Mouse (Mus musculus) myocyte (in vitro differentiated cells): ENCODE results near the gene Iqcf3. TPM values are rescaled to one million over a fixed set of nuclear protein-coding genes. Genes with fewer than 3 reads are reported as not detected.

Source experiments
- H3K27me3 ChIP-seq: one replicate; pipeline ENCODE4 v1.6.1; 2011; ENCODE audit not compliant: control insufficient read depth, insufficient read depth, insufficient read length
- H3K36me3 ChIP-seq: one replicate; pipeline ENCODE4 v1.6.1; 2011; ENCODE audit not compliant: control insufficient read depth, insufficient read depth
- H3K4me2 ChIP-seq: one replicate; pipeline ENCODE4 v1.6.1; 2011; ENCODE audit warnings: low read depth, control low read depth
- H3K4me3 ChIP-seq: one replicate; pipeline ENCODE4 v1.5.1; 2011; ENCODE audit warnings: mild to moderate bottlenecking, control low read depth, moderate library complexity
- H3K79me2 ChIP-seq: one replicate; pipeline ENCODE4 v1.6.1; 2011; ENCODE audit not compliant: control insufficient read depth, insufficient read depth
- H3ac ChIP-seq: one replicate; pipeline ENCODE4 v1.6.1; 2011; ENCODE audit not compliant: control insufficient read depth, insufficient read length
- CEBPB ChIP-seq: IDR thresholded peaks from 2 replicates; pipeline ENCODE4 v1.6.1; 2011; ENCODE audit warnings: mild to moderate bottlenecking, moderate library complexity; ENCODE audit not compliant: poor library complexity, insufficient read depth, severe bottlenecking
- E2F4 ChIP-seq: IDR thresholded peaks from one replicate; pipeline ENCODE4 v1.6.1; 2011; ENCODE audit warnings: mild to moderate bottlenecking, control low read depth, moderate library complexity; ENCODE audit not compliant: insufficient read depth
- MAX ChIP-seq: IDR thresholded peaks from one replicate; pipeline ENCODE4 v1.6.1; 2011; ENCODE audit warnings: low read depth, mild to moderate bottlenecking, control low read depth
- MYOD1 ChIP-seq, 3 experiments: IDR thresholded peaks; one replicate each; pipeline ENCODE4 v1.6.1; 2011; ENCODE audit warnings: control low read depth in 2 of 3, low read depth in 2 of 3, mild to moderate bottlenecking in 2 of 3, moderate library complexity in 1 of 3; ENCODE audit not compliant: insufficient read length in 2 of 3, control insufficient read depth in 1 of 3
- MYOG ChIP-seq, 3 experiments: IDR thresholded peaks; one replicate each; pipeline ENCODE4 v1.6.1; 2011; ENCODE audit warnings: control low read depth in 2 of 3, low read depth in 2 of 3, mild to moderate bottlenecking in 2 of 3; ENCODE audit not compliant: insufficient read length in 2 of 3, control insufficient read depth in 1 of 3, insufficient read depth in 1 of 3
- POLR2A ChIP-seq: IDR thresholded peaks from one replicate; pipeline ENCODE4 v1.6.1; 2011; ENCODE audit warnings: low read depth, mild to moderate bottlenecking, control low read depth, moderate library complexity; ENCODE audit not compliant: insufficient read length
- POLR2AphosphoS2 ChIP-seq: IDR thresholded peaks from one replicate; pipeline ENCODE4 v1.6.1; 2011; ENCODE audit warnings: low read depth, control low read depth; ENCODE audit not compliant: insufficient read length
- REST ChIP-seq: IDR thresholded peaks from one replicate; pipeline ENCODE4 v1.6.1; 2011; ENCODE audit warnings: mild to moderate bottlenecking, control low read depth, moderate library complexity; ENCODE audit not compliant: insufficient read depth, insufficient read length
- SRF ChIP-seq: IDR thresholded peaks from one replicate; pipeline ENCODE4 v1.6.1; 2011; ENCODE audit warnings: low read depth; ENCODE audit not compliant: control insufficient read depth, insufficient read length
- TCF12 ChIP-seq: IDR thresholded peaks from one replicate; pipeline ENCODE4 v1.6.1; 2011; ENCODE audit warnings: mild to moderate bottlenecking, control low read depth; ENCODE audit not compliant: poor library complexity, insufficient read depth, severe bottlenecking
- TCF3 ChIP-seq: IDR thresholded peaks from one replicate; pipeline ENCODE4 v1.6.1; 2011; ENCODE audit warnings: low read depth, control low read depth; ENCODE audit not compliant: insufficient read length
- USF1 ChIP-seq: IDR thresholded peaks from one replicate; pipeline ENCODE4 v1.6.1; 2011; ENCODE audit warnings: low read depth, mild to moderate bottlenecking, control low read depth, moderate library complexity
- polyA plus RNA-seq: library from polyadenylated mRNA; unstranded; fragments of >200 nt; fragmentation: generic; extraction: Trizol; gene quantifications from one replicate; pipeline ENCODE4 v1.2.1, GENCODE M21; 2012; ENCODE audit warnings: missing spikeins

Iqcf3 gene
- polyA plus RNA-seq, 1 experiment, result not detected

GRCm38 (mm10) chr9:106534296-106534695 lies 27.1 kb downstream of the Iqcf3 start:
- TF ChIP-seq POLR2A (no peak), MYOD1 (IDR thresholded peaks at IDR 0.05; ENCODE audit: control insufficient read depth in 1 of 3, insufficient read length in 2 of 3, low read depth in 2 of 3) (no peak), MAX (no peak), POLR2AphosphoS2 (no peak), E2F4 (no peak), TCF3 (no peak), MYOG (IDR thresholded peaks at IDR 0.05; ENCODE audit: control insufficient read depth in 1 of 3, insufficient read depth in 1 of 3, insufficient read length in 2 of 3, low read depth in 2 of 3) (no peak), CEBPB (no peak), TCF12 (no peak), USF1 (no peak), SRF (no peak), REST (no peak)
- Histone ChIP-seq H3K36me3 (no peaks in the 10 kb centered on the region), H3K27me3 (peaks cover 10% of the 10 kb centered on the region), H3K4me2 (no peak overlapping the region), H3K4me3 (no peak overlapping the region), H3K79me2 (no peaks in the 10 kb centered on the region), H3ac (no peak overlapping the region)

- TF ChIP-seq E2F4, result no peak
- no peak for TF ChIP-seq POLR2AphosphoS2
- no peak for TF ChIP-seq POLR2A
- TF ChIP-seq MYOD1 (IDR thresholded peaks at IDR 0.05; ENCODE audit: control insufficient read depth in 1 of 3, insufficient read length in 2 of 3, low read depth in 2 of 3), result no peak
- no peak for TF ChIP-seq TCF3
- no peak for TF ChIP-seq USF1
- no peak overlapping the region for H3K4me3 ChIP-seq
- no peak overlapping the region for H3K4me2 ChIP-seq
- H3K36me3 ChIP-seq, result no peaks in the 10 kb centered on the region
- no peak overlapping the region for H3ac ChIP-seq
- H3K79me2 ChIP-seq, result no peaks in the 10 kb centered on the region
- H3K27me3 ChIP-seq, result peaks cover 17% of the 10 kb centered on the region
These were observed 29.6 kb downstream of the Iqcf3 start for GRCm38 (mm10) chr9:106531833-106532232.

- peaks cover 33% of the 10 kb centered on the region for H3K27me3 ChIP-seq
- H3K36me3 ChIP-seq, result no peaks in the 10 kb centered on the region
- no peak overlapping the region for H3K4me2 ChIP-seq
- no peaks in the 10 kb centered on the region for H3K79me2 ChIP-seq
- H3ac ChIP-seq, result no peak overlapping the region
- no peak overlapping the region for H3K4me3 ChIP-seq
- no peak for TF ChIP-seq MYOD1 (IDR thresholded peaks at IDR 0.05; ENCODE audit: control insufficient read depth in 1 of 3, insufficient read length in 2 of 3, low read depth in 2 of 3)
- no peak for TF ChIP-seq TCF12
- no peak for TF ChIP-seq CEBPB
These were observed 41.5 kb downstream of the Iqcf3 start for GRCm38 (mm10) chr9:106519909-106520308.

- Histone ChIP-seq H3K4me3 (no peak overlapping the region), H3K27me3 (peaks cover 34% of the 10 kb centered on the region), H3ac (no peak overlapping the region), H3K36me3 (no peaks in the 10 kb centered on the region), H3K4me2 (no peak overlapping the region), H3K79me2 (no peaks in the 10 kb centered on the region)
- TF ChIP-seq CEBPB, result no peak
- TF ChIP-seq REST, result no peak
- no peak for TF ChIP-seq SRF
- TF ChIP-seq MAX, result no peak
- no peak for TF ChIP-seq E2F4
- no peak for TF ChIP-seq MYOD1 (IDR thresholded peaks at IDR 0.05; ENCODE audit: control insufficient read depth in 1 of 3, insufficient read length in 2 of 3, low read depth in 2 of 3)
- TF ChIP-seq USF1, result no peak
- TF ChIP-seq POLR2AphosphoS2, result no peak
- no peak for TF ChIP-seq TCF12
- TF ChIP-seq TCF3, result no peak
- TF ChIP-seq MYOG (IDR thresholded peaks at IDR 0.05; ENCODE audit: control insufficient read depth in 1 of 3, insufficient read depth in 1 of 3, insufficient read length in 2 of 3, low read depth in 2 of 3), result no peak
- TF ChIP-seq POLR2A, result no peak
These were observed 42.0 kb downstream of the Iqcf3 start for GRCm38 (mm10) chr9:106519433-106519832.

GRCm38 (mm10) chr9:106514273-106514672 lies 47.2 kb downstream of the Iqcf3 start, which contains the start of gene Iqcf5:
Iqcf5 (plus strand) TSS chr9:106514573.
- H3K27me3 ChIP-seq, result peaks cover 24% of the 10 kb centered on the region
- no peaks in the 10 kb centered on the region for H3K79me2 ChIP-seq
- H3ac ChIP-seq, result no peak within 1 kb of the TSS
- no peak within 1 kb of the TSS for H3K4me3 ChIP-seq
- H3K4me2 ChIP-seq, result no peak within 1 kb of the TSS
- no peaks in the 10 kb centered on the region for H3K36me3 ChIP-seq
- TF ChIP-seq POLR2A (no peak), TCF12 (no peak), REST (no peak), CEBPB (no peak), SRF (no peak), POLR2AphosphoS2 (no peak), TCF3 (no peak), MAX (no peak), E2F4 (no peak), MYOD1 (IDR thresholded peaks at IDR 0.05; ENCODE audit: control insufficient read depth in 1 of 3, insufficient read length in 2 of 3, low read depth in 2 of 3) (no peak), USF1 (no peak), MYOG (IDR thresholded peaks at IDR 0.05; ENCODE audit: control insufficient read depth in 1 of 3, insufficient read depth in 1 of 3, insufficient read length in 2 of 3, low read depth in 2 of 3) (no peak)
